Mouse (Mus musculus): Measurements from ENCODE around the gene Gm28053. TPM values are rescaled to one million over a fixed set of nuclear protein-coding genes. Genes with fewer than 3 reads are reported as not detected.

Gm28053 gene
- polyA plus RNA-seq, 1 experiment from 2014 or later = 0.59 TPM

- DNase-seq (ENCODE audit: low spot score) (no peak), ATAC-seq (ENCODE audit: low FRiP score, low TSS enrichment) (no peak)
- TF ChIP-seq EP300 (optimal IDR thresholded peaks at IDR 0.05) (no peak), CTCF (IDR thresholded peaks at IDR 0.05; ENCODE audit: low read depth) (no peak)
- H3K4me1 ChIP-seq (replicated peaks; ENCODE audit: control insufficient read depth, insufficient read depth) = no peaks in the 10 kb centered on the region
- no peak overlapping the region for H3K4me2 ChIP-seq (replicated peaks; ENCODE audit: low read depth)
- H3K36me3 ChIP-seq (ENCODE audit: control insufficient read depth, insufficient read depth, low read length) = no peaks in the 10 kb centered on the region
- H3K4me3 ChIP-seq (ENCODE audit: low read depth, low read length) = no peak overlapping the region
- no peak overlapping the region for H3K27ac ChIP-seq (replicated peaks)
- H3K9me3 ChIP-seq (ENCODE audit: control insufficient read depth, low read length) = no peaks in the 10 kb centered on the region
- H3K9ac ChIP-seq (ENCODE audit: low read length) = no peak overlapping the region
- H3K27me3 ChIP-seq (ENCODE audit: control insufficient read depth, insufficient read depth, low read length) = no peaks in the 10 kb centered on the region
Measured at GRCm38 (mm10) chr6:48704146-48704545, 14.3 kb upstream of the Gm28053 start.

- H3K36me3 ChIP-seq (ENCODE audit: control insufficient read depth, insufficient read depth, low read length) = no peaks in the 10 kb centered on the region
Measured at GRCm38 (mm10) chr6:48706130-48706529, 12.3 kb upstream of the Gm28053 start.

GRCm38 (mm10) chr6:48720326-48720725 is 1.9 kb downstream of the Gm28053 start:
- TF ChIP-seq CTCF (IDR thresholded peaks at IDR 0.05; ENCODE audit: low read depth) = no peak
- TF ChIP-seq EP300 (optimal IDR thresholded peaks at IDR 0.05) = no peak
- WGBS = 75% methylated on average over 4 of the region's 4 CpGs
- H3K4me2 ChIP-seq (replicated peaks; ENCODE audit: low read depth) = no peak overlapping the region
- H3K9me3 ChIP-seq (ENCODE audit: control insufficient read depth, low read length) = no peaks in the 10 kb centered on the region
- H3K4me3 ChIP-seq (ENCODE audit: low read depth, low read length) = no peak overlapping the region
- no peak overlapping the region for H3K9ac ChIP-seq (ENCODE audit: low read length)
- no peak for ATAC-seq (ENCODE audit: low FRiP score, low TSS enrichment)
- no peak overlapping the region for H3K27ac ChIP-seq (replicated peaks)
- no peak for DNase-seq (ENCODE audit: low spot score)
- no peaks in the 10 kb centered on the region for H3K4me1 ChIP-seq (replicated peaks; ENCODE audit: control insufficient read depth, insufficient read depth)
- H3K36me3 ChIP-seq (ENCODE audit: control insufficient read depth, insufficient read depth, low read length) = no peaks in the 10 kb centered on the region
- no peaks in the 10 kb centered on the region for H3K27me3 ChIP-seq (ENCODE audit: control insufficient read depth, insufficient read depth, low read length)

More at GRCm38 (mm10) chr6:48706130-48706529, 12.3 kb upstream of the Gm28053 start:
- no peak overlapping the region for H3K9ac ChIP-seq (ENCODE audit: low read length)
- H3K27me3 ChIP-seq (ENCODE audit: control insufficient read depth, insufficient read depth, low read length) = no peaks in the 10 kb centered on the region
- no peaks in the 10 kb centered on the region for H3K9me3 ChIP-seq (ENCODE audit: control insufficient read depth, low read length)
- H3K27ac ChIP-seq (replicated peaks) = 0 out of 2 replicates have a peak overlapping the region, but pooled peaks have one; percentile 13
- H3K4me2 ChIP-seq (replicated peaks; ENCODE audit: low read depth) = no peak overlapping the region; the same call in 1 of the 2 replicates
- DNase-seq (ENCODE audit: low spot score) (no peak), ATAC-seq (ENCODE audit: low FRiP score, low TSS enrichment) (no peak)
- no peak overlapping the region for H3K4me3 ChIP-seq (ENCODE audit: low read depth, low read length)
- 51% methylated on average over 3 of the region's 3 CpGs for WGBS
- TF ChIP-seq EP300 (optimal IDR thresholded peaks at IDR 0.05) = no peak
- no peak for TF ChIP-seq CTCF (IDR thresholded peaks at IDR 0.05; ENCODE audit: low read depth)
- H3K4me1 ChIP-seq (replicated peaks; ENCODE audit: control insufficient read depth, insufficient read depth) = no peaks in the 10 kb centered on the region

GRCm38 (mm10) chr6:48723468-48723867 is 5.1 kb downstream of the Gm28053 start:
- no peaks in the 10 kb centered on the region for H3K27me3 ChIP-seq (ENCODE audit: control insufficient read depth, insufficient read depth, low read length)
- ATAC-seq (ENCODE audit: low FRiP score, low TSS enrichment) (no peak), DNase-seq (ENCODE audit: low spot score) (no peak)
- H3K4me1 ChIP-seq (replicated peaks; ENCODE audit: control insufficient read depth, insufficient read depth) = no peaks in the 10 kb centered on the region
- no peak for TF ChIP-seq CTCF (IDR thresholded peaks at IDR 0.05; ENCODE audit: low read depth)
- no peak for TF ChIP-seq EP300 (optimal IDR thresholded peaks at IDR 0.05)
- H3K4me2 ChIP-seq (replicated peaks; ENCODE audit: low read depth) = no peak overlapping the region
- H3K4me3 ChIP-seq (ENCODE audit: low read depth, low read length) = no peak overlapping the region
- H3K9me3 ChIP-seq (ENCODE audit: control insufficient read depth, low read length) = no peaks in the 10 kb centered on the region
- H3K36me3 ChIP-seq (ENCODE audit: control insufficient read depth, insufficient read depth, low read length) = no peaks in the 10 kb centered on the region
- H3K9ac ChIP-seq (ENCODE audit: low read length) = no peak overlapping the region
- H3K27ac ChIP-seq (replicated peaks) = no peak overlapping the region
- WGBS = 70% methylated on average over 8 of the region's 8 CpGs

- H3K4me3 ChIP-seq (ENCODE audit: low read depth, low read length) = no peak overlapping the region
Measured at GRCm38 (mm10) chr6:48725476-48725875, 7.1 kb downstream of the Gm28053 start.

GRCm38 (mm10) chr6:48727761-48728160 is 9.4 kb downstream of the Gm28053 start:
- Histone ChIP-seq H3K4me3 (ENCODE audit: low read depth, low read length) (no peak overlapping the region), H3K9me3 (ENCODE audit: control insufficient read depth, low read length) (no peaks in the 10 kb centered on the region), H3K36me3 (ENCODE audit: control insufficient read depth, insufficient read depth, low read length) (no peaks in the 10 kb centered on the region), H3K4me1 (replicated peaks; ENCODE audit: control insufficient read depth, insufficient read depth) (no peaks in the 10 kb centered on the region), H3K27ac (replicated peaks) (no peak overlapping the region), H3K9ac (ENCODE audit: low read length) (no peak overlapping the region), H3K4me2 (replicated peaks; ENCODE audit: low read depth) (no peak overlapping the region), H3K27me3 (ENCODE audit: control insufficient read depth, insufficient read depth, low read length) (no peaks in the 10 kb centered on the region)
- no peak for DNase-seq (ENCODE audit: low spot score)
- ATAC-seq (ENCODE audit: low FRiP score, low TSS enrichment) = no peak
- TF ChIP-seq CTCF (IDR thresholded peaks at IDR 0.05; ENCODE audit: low read depth) (no peak), EP300 (optimal IDR thresholded peaks at IDR 0.05) (no peak)
- WGBS = 89% methylated on average over 5 of the region's 5 CpGs

More at GRCm38 (mm10) chr6:48725476-48725875, 7.1 kb downstream of the Gm28053 start:
- Histone ChIP-seq H3K27ac (replicated peaks) (no peak overlapping the region), H3K9me3 (ENCODE audit: control insufficient read depth, low read length) (no peaks in the 10 kb centered on the region), H3K27me3 (ENCODE audit: control insufficient read depth, insufficient read depth, low read length) (no peaks in the 10 kb centered on the region), H3K4me2 (replicated peaks; ENCODE audit: low read depth) (no peak overlapping the region), H3K4me1 (replicated peaks; ENCODE audit: control insufficient read depth, insufficient read depth) (no peaks in the 10 kb centered on the region), H3K36me3 (ENCODE audit: control insufficient read depth, insufficient read depth, low read length) (no peaks in the 10 kb centered on the region), H3K9ac (ENCODE audit: low read length) (no peak overlapping the region)
- DNase-seq (ENCODE audit: low spot score) (peak; percentile 40), ATAC-seq (ENCODE audit: low FRiP score, low TSS enrichment) (peak; percentile 68; the same call in 1 of the 2 replicates)
- WGBS = 0% methylated on average over 1 of the region's 1 CpGs
- no peak for TF ChIP-seq EP300 (optimal IDR thresholded peaks at IDR 0.05)
- no peak for TF ChIP-seq CTCF (IDR thresholded peaks at IDR 0.05; ENCODE audit: low read depth)

All from stomach, postnatal 0 days (tissue).